Mouse (Mus musculus) heart, postnatal 0 days (tissue): ENCODE measurements around the gene Kdm4b. TPM values are rescaled to one million over a fixed set of nuclear protein-coding genes. Genes with fewer than 3 reads are reported as not detected.

Experiments
- ATAC-seq: fragments of 200-750 bp; cut with Nextera tagmentation; 2 replicates; pipeline ENCODE4 v1.8.0; 2017; ENCODE audit warnings: low read depth, moderate number of reproducible peaks, moderate library complexity; ENCODE audit not compliant: insufficient read depth
- DNase-seq: peaks from one replicate; pipeline ENCODE4 v3.0.0-alpha.2; 2016; ENCODE audit warnings: low spot score
- H3K27ac ChIP-seq: fragments of 300-500 bp; sonication (generic); 2 replicates; pipeline ENCODE4 v1.5.1; 2014; ENCODE audit warnings: low read depth, mild to moderate bottlenecking
- H3K27me3 ChIP-seq: fragments of 300-500 bp; sonication (generic); 2 replicates; pipeline ENCODE4 v1.6.1; 2014; ENCODE audit warnings: low read length, mixed read lengths; ENCODE audit not compliant: control insufficient read depth, insufficient read depth
- H3K36me3 ChIP-seq: fragments of 300-500 bp; sonication (generic); replicated peaks from 2 replicates; pipeline ENCODE4 v1.6.1; 2014; ENCODE audit warnings: low read length, mixed read lengths; ENCODE audit not compliant: control insufficient read depth, insufficient read depth
- H3K4me1 ChIP-seq: fragments of 300-500 bp; sonication (generic); 2 replicates; pipeline ENCODE4 v1.6.1; 2014; ENCODE audit warnings: antibody characterized with exemption; ENCODE audit not compliant: control insufficient read depth, insufficient read depth
- H3K4me2 ChIP-seq: fragments of 300-500 bp; sonication (generic); 2 replicates; pipeline ENCODE4 v1.6.1; 2014; ENCODE audit warnings: low read depth, mild to moderate bottlenecking, low read length, moderate library complexity
- H3K4me3 ChIP-seq: fragments of 300-500 bp; sonication (generic); 2 replicates; pipeline ENCODE4 v1.5.1; 2014; ENCODE audit warnings: low read depth, low read length
- H3K9ac ChIP-seq: fragments of 300-500 bp; sonication (generic); replicated peaks from 2 replicates; pipeline ENCODE4 v1.6.1; 2014; ENCODE audit warnings: low read depth, low read length, mixed read lengths
- H3K9me3 ChIP-seq: fragments of 300-500 bp; sonication (generic); replicated peaks from 2 replicates; pipeline ENCODE4 v1.6.1; 2016; ENCODE audit warnings: low read length; ENCODE audit not compliant: control insufficient read depth
- CTCF ChIP-seq: IDR thresholded peaks from 2 replicates; pipeline ENCODE4 v1.5.1; 2016; ENCODE audit warnings: antibody characterized with exemption, control low read depth, low read depth
- EP300 ChIP-seq: IDR thresholded peaks from 2 replicates; pipeline ENCODE4 v1.6.1; 2016; ENCODE audit warnings: antibody characterized with exemption, low read depth
- WGBS: fragments of 180-500 bp; shearing (Covaris S2); extraction: QIAGEN DNeasy Blood & Tissue Kit; methylation state at CpG from one replicate; pipeline ENCODE4 v1.1.7; 2014; 5-methylcytosine and 5-hydroxymethylcytosine counted together
- polyA plus RNA-seq: library from polyadenylated mRNA; unstranded; fragments of >200 nt; fragmentation: Nextera tagmentation; extraction: Ambion mirVana; gene quantifications from 2 replicates; pipeline ENCODE4 v1.2.1, GENCODE M21; 2015
- total RNA-seq: library from RNA; depleted of rRNA; stranded (reverse); fragments of >200 nt; gene quantifications from 2 replicates; pipeline ENCODE4 v1.2.3, GENCODE M21; 2014; ENCODE audit warnings: low replicate concordance

The Kdm4b gene
- total and polyA plus RNA-seq, 2 experiments from 2014 or later, result 17.7 to 61.8 TPM

DNA sequence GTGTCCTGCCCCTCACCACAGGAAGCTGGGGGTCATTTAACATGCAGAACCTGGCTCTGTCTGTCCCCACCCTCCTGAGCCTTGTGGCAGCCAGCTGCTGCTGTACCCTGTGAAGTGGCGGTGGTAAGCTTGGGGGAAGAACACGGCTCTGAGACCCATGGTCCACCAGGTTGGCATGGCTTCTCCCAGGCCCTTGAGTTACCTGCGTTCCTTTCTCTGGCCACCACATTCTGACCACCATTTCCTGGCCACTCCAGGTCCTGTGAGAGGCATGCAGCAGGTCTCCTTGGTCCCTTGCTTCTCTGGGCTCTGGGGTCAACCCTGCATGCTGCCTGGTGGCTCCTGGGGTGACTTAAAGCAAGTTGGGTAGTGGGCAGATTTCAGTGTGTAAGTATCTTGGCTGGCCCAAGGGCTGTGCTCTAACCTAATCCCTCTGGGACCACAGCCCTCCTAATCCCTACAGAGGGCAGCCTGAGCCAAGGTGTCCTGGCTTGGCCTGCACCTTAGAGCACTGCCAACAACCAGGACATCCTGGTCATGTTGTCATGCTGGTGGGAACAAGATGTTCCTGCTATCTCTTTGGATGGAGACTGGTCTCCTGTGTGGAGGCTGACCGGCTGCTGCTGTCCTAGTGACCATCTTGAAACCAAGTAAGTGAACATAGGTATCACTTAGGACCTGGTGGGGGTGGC, 33.2 kb upstream of the Kdm4b start, which contains the start of gene Plin3:
Gene Plin3 (minus strand): TSS at position 343 of the 692 bp plus-strand sequence.
- Histone ChIP-seq H3K9ac (peak within 1 kb of the TSS; percentile 35; the same call in 1 of the 2 replicates), H3K36me3 (no peaks in the 10 kb centered on the region), H3K4me2 (no peak within 1 kb of the TSS; the same call in 1 of the 2 replicates), H3K27me3 (no peaks in the 10 kb centered on the region), H3K4me3 (no peak within 1 kb of the TSS), H3K4me1 (peaks cover 24% of the 10 kb centered on the region), H3K9me3 (no peaks in the 10 kb centered on the region), H3K27ac (peak within 1 kb of the TSS; percentile 93)
- DNase-seq (no peak), ATAC-seq (no peak)
- WGBS, result 88% methylated on average over 4 of the region's 4 CpGs
- no peak for TF ChIP-seq EP300
- no peak for TF ChIP-seq CTCF

DNA sequence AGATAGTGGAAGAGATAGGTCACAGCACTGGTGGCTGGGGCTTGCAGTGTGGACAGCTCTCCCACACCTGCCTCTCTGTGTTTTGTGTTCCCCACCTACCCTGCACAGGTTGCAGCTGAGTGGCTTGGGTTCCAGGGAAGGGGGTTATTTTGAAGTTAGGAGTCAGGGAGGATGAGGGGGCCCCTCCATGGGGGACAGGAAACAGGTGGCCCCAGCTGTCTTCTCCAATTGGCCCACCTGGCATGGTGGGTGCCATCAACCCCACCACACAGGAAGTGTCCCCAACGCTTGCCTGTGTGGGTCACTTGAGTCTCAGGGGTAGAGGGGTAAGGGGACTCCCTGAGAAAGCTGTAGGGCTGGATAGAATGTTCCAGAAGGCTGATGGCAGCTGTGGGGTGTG, 32.6 kb upstream of the Kdm4b start:
- 71% methylated on average over 1 of the region's 1 CpGs for WGBS
- no peaks in the 10 kb centered on the region for H3K36me3 ChIP-seq
- peak overlapping the region; percentile 21; the same call in 1 of the 2 replicates for H3K27ac ChIP-seq
- H3K4me1 ChIP-seq, result peaks cover 18% of the 10 kb centered on the region
- no peaks in the 10 kb centered on the region for H3K27me3 ChIP-seq
- TF ChIP-seq EP300 (no peak), CTCF (no peak)
- H3K4me3 ChIP-seq, result no peak overlapping the region
- no peak for ATAC-seq
- no peak for DNase-seq
- no peak overlapping the region for H3K4me2 ChIP-seq
- no peaks in the 10 kb centered on the region for H3K9me3 ChIP-seq
- H3K9ac ChIP-seq, result no peak overlapping the region

DNA sequence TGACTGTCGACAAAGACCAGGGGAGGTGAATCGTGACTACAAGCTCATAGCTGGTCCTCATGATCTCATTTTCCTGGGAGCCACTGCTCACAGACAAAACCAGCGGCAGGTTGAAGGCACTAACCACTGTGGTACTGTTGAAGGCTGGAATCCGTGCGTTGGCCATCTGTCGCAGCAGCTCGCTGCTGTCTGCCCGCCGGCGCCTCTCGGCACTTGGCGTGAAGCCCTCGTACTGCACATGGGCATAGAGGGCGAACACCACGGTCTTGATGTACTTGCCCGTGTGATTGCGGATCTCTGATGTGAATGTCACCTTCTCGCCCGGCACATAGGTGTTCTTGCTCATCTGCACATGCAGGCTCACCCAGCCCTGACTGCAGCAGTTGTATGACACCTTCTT, 31.6 kb upstream of the Kdm4b start:
- no peak for DNase-seq
- peaks cover 11% of the 10 kb centered on the region; the same call in 1 of the 2 replicates for H3K4me1 ChIP-seq
- 86% methylated on average over 19 of the region's 19 CpGs for WGBS

DNA sequence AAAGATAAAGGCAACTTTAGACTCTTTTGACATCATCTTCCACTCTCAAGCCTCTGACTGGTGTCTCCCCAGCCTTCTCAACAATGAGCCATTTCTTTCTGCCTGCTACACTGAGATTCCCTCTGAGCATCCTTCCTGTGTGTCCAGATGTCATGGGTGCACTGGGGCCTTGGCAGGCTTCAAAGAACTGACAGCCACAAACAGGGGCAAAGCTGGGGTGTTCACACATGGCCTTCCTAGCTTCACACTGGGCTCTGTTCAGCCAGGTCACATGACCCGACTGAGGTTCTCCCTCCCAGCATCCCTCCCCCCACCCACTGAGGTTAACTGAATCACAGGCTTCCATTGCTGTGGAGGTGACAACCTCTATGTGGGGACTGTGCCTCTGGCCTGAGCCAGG, 29.7 kb upstream of the Kdm4b start:
- Histone ChIP-seq H3K9ac (no peak overlapping the region), H3K27me3 (no peaks in the 10 kb centered on the region), H3K9me3 (no peaks in the 10 kb centered on the region), H3K4me2 (no peak overlapping the region), H3K4me1 (peaks cover 6% of the 10 kb centered on the region; the same call in 1 of the 2 replicates), H3K27ac (no peak overlapping the region), H3K36me3 (no peaks in the 10 kb centered on the region), H3K4me3 (no peak overlapping the region)
- ATAC-seq, result no peak
- WGBS, result 53% methylated on average over 1 of the region's 1 CpGs
- DNase-seq, result no peak
- TF ChIP-seq CTCF (no peak), EP300 (no peak)

More for the DNA sequence above, 31.6 kb upstream of the Kdm4b start:
- H3K4me2 ChIP-seq, result no peak overlapping the region
- TF ChIP-seq CTCF, result no peak
- TF ChIP-seq EP300, result no peak
- no peaks in the 10 kb centered on the region for H3K27me3 ChIP-seq
- no peaks in the 10 kb centered on the region for H3K36me3 ChIP-seq
- no peak for ATAC-seq
- H3K9ac ChIP-seq, result no peak overlapping the region
- H3K27ac ChIP-seq, result no peak overlapping the region
- H3K4me3 ChIP-seq, result no peak overlapping the region
- H3K9me3 ChIP-seq, result no peaks in the 10 kb centered on the region

DNA sequence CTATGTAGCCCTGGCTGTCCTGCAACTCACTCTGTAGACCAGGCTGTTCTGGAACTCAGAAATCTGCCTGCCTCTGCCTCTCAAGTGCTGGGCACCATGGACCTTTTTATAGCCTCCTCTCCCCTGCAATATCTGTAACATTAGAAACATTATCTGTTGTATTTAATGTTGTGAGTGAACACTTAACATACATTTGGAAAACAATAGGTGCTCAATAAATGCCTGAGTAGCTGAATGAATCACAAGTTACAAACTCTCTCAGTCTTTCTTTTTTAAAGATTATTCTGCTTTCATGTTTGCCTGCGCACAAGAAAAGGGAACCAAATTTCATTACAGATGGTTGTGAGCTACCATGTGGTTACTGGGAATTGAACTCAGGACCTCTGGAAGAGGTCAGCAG, 27.6 kb upstream of the Kdm4b start:
- H3K27ac ChIP-seq, result no peak overlapping the region
- H3K4me3 ChIP-seq, result no peak overlapping the region
- H3K4me1 ChIP-seq, result 0 out of 2 replicates have a peak, but pooled peaks cover 10% of the 10 kb centered on the region
- TF ChIP-seq CTCF (no peak), EP300 (no peak)
- no peaks in the 10 kb centered on the region for H3K36me3 ChIP-seq
- H3K4me2 ChIP-seq, result no peak overlapping the region
- H3K9ac ChIP-seq, result no peak overlapping the region
- DNase-seq (no peak), ATAC-seq (no peak)
- no peaks in the 10 kb centered on the region for H3K9me3 ChIP-seq
- no peaks in the 10 kb centered on the region for H3K27me3 ChIP-seq
- 83% methylated on average over 1 of the region's 1 CpGs for WGBS
